Mouse (Mus musculus) myocyte (in vitro differentiated cells): ENCODE results near the gene Elovl6.

Source experiments
- POLR2A ChIP-seq: IDR thresholded peaks from one replicate; pipeline ENCODE4 v1.6.1; 2011; ENCODE audit warnings: low read depth, mild to moderate bottlenecking, control low read depth, moderate library complexity; ENCODE audit not compliant: insufficient read length
- POLR2AphosphoS2 ChIP-seq: IDR thresholded peaks from one replicate; pipeline ENCODE4 v1.6.1; 2011; ENCODE audit warnings: low read depth, control low read depth; ENCODE audit not compliant: insufficient read length
- SRF ChIP-seq: IDR thresholded peaks from one replicate; pipeline ENCODE4 v1.6.1; 2011; ENCODE audit warnings: low read depth; ENCODE audit not compliant: control insufficient read depth, insufficient read length
- USF1 ChIP-seq: IDR thresholded peaks from one replicate; pipeline ENCODE4 v1.6.1; 2011; ENCODE audit warnings: low read depth, mild to moderate bottlenecking, control low read depth, moderate library complexity

- TF ChIP-seq POLR2A (no peak), SRF (no peak), POLR2AphosphoS2 (no peak), USF1 (no peak)
These were observed 21.5 kb downstream of the Elovl6 start for GRCm38 (mm10) chr3:129553661-129554060.
